Mouse (Mus musculus): ENCODE results near the gene Timp2. TPM values are rescaled to one million over a fixed set of nuclear protein-coding genes. Genes with fewer than 3 reads are reported as not detected.

Gene Timp2
- polyA plus RNA-seq, 1 experiment = 83.3 TPM

- Histone ChIP-seq H3K36me3 (ENCODE audit: control insufficient read depth, insufficient read depth, low read length) (peaks cover 3% of the 10 kb centered on the region), H3K4me1 (ENCODE audit: control insufficient read depth, insufficient read depth, low read length) (no peaks in the 10 kb centered on the region), H3K27ac (ENCODE audit: insufficient read depth, low read depth, low read length) (no peak overlapping the region), H3K4me3 (ENCODE audit: insufficient read depth, low read depth, low read length) (no peak overlapping the region), H3K27me3 (replicated peaks; ENCODE audit: control insufficient read depth, insufficient read depth, low read length) (no peaks in the 10 kb centered on the region)
- 84% methylated on average over 7 of the region's 7 CpGs for WGBS
- no peak for DNase-seq
- TF ChIP-seq POLR2A (IDR thresholded peaks at IDR 0.05; ENCODE audit: low read depth, low read length) (no peak), CTCF (conservative IDR thresholded peaks at IDR 0.05; ENCODE audit: insufficient read depth, insufficient read length, low read depth, low read length) (no peak)
Measured at GRCm38 (mm10) chr11:118276328-118276727, 79.2 kb downstream of the Timp2 start.

GRCm38 (mm10) chr11:118275092-118275491 lies 80.4 kb downstream of the Timp2 start:
- no peak for TF ChIP-seq CTCF (conservative IDR thresholded peaks at IDR 0.05; ENCODE audit: insufficient read depth, insufficient read length, low read depth, low read length)
- TF ChIP-seq POLR2A (IDR thresholded peaks at IDR 0.05; ENCODE audit: low read depth, low read length) = no peak
- WGBS = 91% methylated on average over 9 of the region's 9 CpGs
- peaks cover 3% of the 10 kb centered on the region for H3K36me3 ChIP-seq (ENCODE audit: control insufficient read depth, insufficient read depth, low read length)
- H3K4me3 ChIP-seq (ENCODE audit: insufficient read depth, low read depth, low read length) = no peak overlapping the region
- H3K27me3 ChIP-seq (replicated peaks; ENCODE audit: control insufficient read depth, insufficient read depth, low read length) = no peaks in the 10 kb centered on the region
- no peaks in the 10 kb centered on the region for H3K4me1 ChIP-seq (ENCODE audit: control insufficient read depth, insufficient read depth, low read length)
- DNase-seq = no peak
- no peak overlapping the region for H3K27ac ChIP-seq (ENCODE audit: insufficient read depth, low read depth, low read length)

GRCm38 (mm10) chr11:118269827-118270226 lies 85.7 kb downstream of the Timp2 start:
- DNase-seq = no peak
- Histone ChIP-seq H3K27me3 (replicated peaks; ENCODE audit: control insufficient read depth, insufficient read depth, low read length) (no peaks in the 10 kb centered on the region), H3K4me1 (ENCODE audit: control insufficient read depth, insufficient read depth, low read length) (no peaks in the 10 kb centered on the region), H3K27ac (ENCODE audit: insufficient read depth, low read depth, low read length) (no peak overlapping the region), H3K4me3 (ENCODE audit: insufficient read depth, low read depth, low read length) (no peak overlapping the region), H3K36me3 (ENCODE audit: control insufficient read depth, insufficient read depth, low read length) (peaks cover 4% of the 10 kb centered on the region)
- TF ChIP-seq POLR2A (IDR thresholded peaks at IDR 0.05; ENCODE audit: low read depth, low read length) = no peak
- peak; percentile 35; the same call in 1 of the 2 replicates for TF ChIP-seq CTCF (conservative IDR thresholded peaks at IDR 0.05; ENCODE audit: insufficient read depth, insufficient read length, low read depth, low read length)
- WGBS = 96% methylated on average over 3 of the region's 3 CpGs

- 79% methylated on average over 7 of the region's 7 CpGs for WGBS
- peaks cover 2% of the 10 kb centered on the region for H3K36me3 ChIP-seq (ENCODE audit: control insufficient read depth, insufficient read depth, low read length)
- no peak for DNase-seq
- no peak for TF ChIP-seq POLR2A (IDR thresholded peaks at IDR 0.05; ENCODE audit: low read depth, low read length)
- peak; percentile 36 for TF ChIP-seq CTCF (conservative IDR thresholded peaks at IDR 0.05; ENCODE audit: insufficient read depth, insufficient read length, low read depth, low read length)
- H3K4me1 ChIP-seq (ENCODE audit: control insufficient read depth, insufficient read depth, low read length) = no peaks in the 10 kb centered on the region
- H3K27me3 ChIP-seq (replicated peaks; ENCODE audit: control insufficient read depth, insufficient read depth, low read length) = no peaks in the 10 kb centered on the region
- no peak overlapping the region for H3K27ac ChIP-seq (ENCODE audit: insufficient read depth, low read depth, low read length)
- no peak overlapping the region for H3K4me3 ChIP-seq (ENCODE audit: insufficient read depth, low read depth, low read length)
Measured at GRCm38 (mm10) chr11:118266666-118267046, 88.9 kb downstream of the Timp2 start.

GRCm38 (mm10) chr11:118266044-118266665 lies 89.4 kb downstream of the Timp2 start:
- no peak for TF ChIP-seq CTCF (conservative IDR thresholded peaks at IDR 0.05; ENCODE audit: insufficient read depth, insufficient read length, low read depth, low read length)
- no peak for TF ChIP-seq POLR2A (IDR thresholded peaks at IDR 0.05; ENCODE audit: low read depth, low read length)
- Histone ChIP-seq H3K4me3 (ENCODE audit: insufficient read depth, low read depth, low read length) (no peak overlapping the region), H3K4me1 (ENCODE audit: control insufficient read depth, insufficient read depth, low read length) (no peaks in the 10 kb centered on the region), H3K27ac (ENCODE audit: insufficient read depth, low read depth, low read length) (no peak overlapping the region), H3K36me3 (ENCODE audit: control insufficient read depth, insufficient read depth, low read length) (peaks cover 2% of the 10 kb centered on the region), H3K27me3 (replicated peaks; ENCODE audit: control insufficient read depth, insufficient read depth, low read length) (no peaks in the 10 kb centered on the region)
- no peak for DNase-seq
- WGBS = 80% methylated on average over 10 of the region's 10 CpGs

GRCm38 (mm10) chr11:118265621-118266020 lies 89.9 kb downstream of the Timp2 start:
- Histone ChIP-seq H3K4me3 (ENCODE audit: insufficient read depth, low read depth, low read length) (no peak overlapping the region), H3K36me3 (ENCODE audit: control insufficient read depth, insufficient read depth, low read length) (peaks cover 2% of the 10 kb centered on the region), H3K27me3 (replicated peaks; ENCODE audit: control insufficient read depth, insufficient read depth, low read length) (no peaks in the 10 kb centered on the region), H3K27ac (ENCODE audit: insufficient read depth, low read depth, low read length) (no peak overlapping the region), H3K4me1 (ENCODE audit: control insufficient read depth, insufficient read depth, low read length) (no peaks in the 10 kb centered on the region)
- TF ChIP-seq CTCF (conservative IDR thresholded peaks at IDR 0.05; ENCODE audit: insufficient read depth, insufficient read length, low read depth, low read length) (no peak), POLR2A (IDR thresholded peaks at IDR 0.05; ENCODE audit: low read depth, low read length) (no peak)
- DNase-seq = no peak
- 66% methylated on average over 11 of the region's 11 CpGs for WGBS

- no peak overlapping the region for H3K4me3 ChIP-seq (ENCODE audit: insufficient read depth, low read depth, low read length)
- TF ChIP-seq POLR2A (IDR thresholded peaks at IDR 0.05; ENCODE audit: low read depth, low read length) (no peak), CTCF (conservative IDR thresholded peaks at IDR 0.05; ENCODE audit: insufficient read depth, insufficient read length, low read depth, low read length) (no peak)
- no peaks in the 10 kb centered on the region for H3K27me3 ChIP-seq (replicated peaks; ENCODE audit: control insufficient read depth, insufficient read depth, low read length)
- DNase-seq = no peak
- no peaks in the 10 kb centered on the region for H3K4me1 ChIP-seq (ENCODE audit: control insufficient read depth, insufficient read depth, low read length)
- WGBS = 96% methylated on average over 5 of the region's 5 CpGs
- H3K27ac ChIP-seq (ENCODE audit: insufficient read depth, low read depth, low read length) = no peak overlapping the region
- H3K36me3 ChIP-seq (ENCODE audit: control insufficient read depth, insufficient read depth, low read length) = no peaks in the 10 kb centered on the region; the same call in 1 of the 2 replicates
Measured at GRCm38 (mm10) chr11:118263146-118263545, 92.4 kb downstream of the Timp2 start.
